8 mouse cellular contexts compared by ENCODE assay signal in the genomic region with DNA sequence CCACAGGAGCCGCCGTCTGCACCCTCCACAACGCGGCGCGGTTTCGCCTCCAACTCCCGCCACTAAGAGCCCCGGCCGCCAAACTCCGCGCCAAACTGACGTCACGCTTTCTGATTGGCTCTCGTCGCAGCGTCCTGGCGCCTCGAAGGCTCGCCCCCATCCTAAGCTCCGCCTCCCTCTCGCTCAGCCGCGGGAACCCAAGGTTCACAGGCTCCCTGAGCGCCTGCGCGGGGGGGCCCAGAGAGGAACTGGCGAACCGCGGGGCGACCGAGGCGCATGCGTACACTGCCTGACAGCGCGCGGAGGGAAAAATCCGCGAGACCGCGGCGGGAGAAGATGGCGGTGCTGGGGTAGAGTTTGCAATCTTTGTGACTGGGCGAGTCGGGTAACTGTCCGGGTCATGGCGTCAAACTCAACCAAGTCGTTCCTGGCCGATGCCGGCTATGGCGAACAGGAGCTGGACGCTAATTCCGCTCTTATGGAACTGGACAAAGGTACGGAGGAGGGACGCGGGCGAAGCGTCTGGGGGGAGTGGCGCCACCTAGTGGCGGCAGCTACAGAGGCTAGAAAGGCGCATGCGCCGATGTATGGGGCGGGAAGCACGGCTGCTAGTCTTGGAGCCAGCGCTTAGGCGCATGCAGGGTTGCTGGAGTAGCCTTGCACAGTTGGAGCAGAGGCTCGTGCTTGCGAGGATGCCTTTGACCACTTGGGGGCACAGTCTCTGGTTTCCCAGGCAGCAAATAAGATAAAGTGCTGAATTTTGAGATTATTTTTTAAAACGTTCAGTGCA. TPM values are rescaled to one million over a fixed set of nuclear protein-coding genes. Genes with fewer than 3 reads are reported as not detected.
DNase-seq lines count a peak whose midpoint lies in the region; ATAC-seq and TF ChIP-seq lines count a peak whose summit lies in the region.

A gene (minus strand): TSS at position 87 of the 790 bp plus-strand sequence.
A gene (plus strand): TSS at position 179 of the 790 bp plus-strand sequence.

- H3K4me3 ChIP-seq in MEL (ENCODE audit: control insufficient read depth in 1 of 2, insufficient read depth in 1 of 2, low read depth in 2 of 2, low read length in 2 of 2), result peak within 1 kb of the TSS; percentile 89 to 94
- peak within 1 kb of the TSS; percentile 67 for H3K4me3 ChIP-seq in cerebellum, adult 2 months (replicated peaks; ENCODE audit: insufficient read depth, low read depth, low read length)
- peak within 1 kb of the TSS; percentile 69 for H3K4me3 ChIP-seq in forebrain, postnatal 0 days (ENCODE audit: low read depth, low read length)
- peak within 1 kb of the TSS; percentile 78 for H3K4me3 ChIP-seq in lung, embryonic 15.5 days

- no peaks in the 10 kb centered on the region for H3K9me3 ChIP-seq in MEL (replicated peaks; ENCODE audit: insufficient read depth, low read length)
- no peaks in the 10 kb centered on the region for H3K9me3 ChIP-seq in forebrain, postnatal 0 days (ENCODE audit: low read length)
- no peaks in the 10 kb centered on the region for H3K9me3 ChIP-seq in lung, embryonic 15.5 days

- TF ChIP-seq EP300 in MEL (IDR thresholded peaks at IDR 0.05; ENCODE audit: low read depth in 1 of 2, low read length in 2 of 2), result 0 out of 4 replicates have a peak, but pooled peaks of 1 of the 2 experiments have one; percentile 41

- H3K36me3 ChIP-seq in MEL (ENCODE audit: control insufficient read depth in 1 of 2, insufficient read depth in 2 of 2, low read length in 2 of 2), result peaks cover 0 to 37% of the 10 kb centered on the region in 2 experiments; a peak in 3 of 4 replicates
- H3K36me3 ChIP-seq in forebrain, postnatal 0 days (ENCODE audit: insufficient read depth), result no peaks in the 10 kb centered on the region
- peaks cover 6% of the 10 kb centered on the region; the same call in 1 of the 2 replicates for H3K36me3 ChIP-seq in lung, embryonic 15.5 days

- H3K9ac ChIP-seq in MEL (ENCODE audit: control insufficient read depth, low read depth, low read length, poor library complexity, severe bottlenecking), result peak within 1 kb of the TSS; percentile 96
- peak within 1 kb of the TSS; percentile 63 for H3K9ac ChIP-seq in forebrain, postnatal 0 days
- peak within 1 kb of the TSS; percentile 67 for H3K9ac ChIP-seq in lung, embryonic 15.5 days

- peaks cover 79% of the 10 kb centered on the region for H3K79me2 ChIP-seq in MEL (ENCODE audit: control insufficient read depth, insufficient read depth, low read length, poor library complexity)

- under 1% methylated on average over 70 of the region's 70 CpGs for WGBS in cerebellum, adult 2 months
- WGBS in forebrain, postnatal 0 days, result under 1% methylated on average over 70 of the region's 70 CpGs
- WGBS in lung, embryonic 15.5 days, result under 1% methylated on average over 70 of the region's 70 CpGs

- peak within 1 kb of the TSS; percentile 97 for H3K27ac ChIP-seq in MEL (ENCODE audit: control insufficient read depth, low read depth, low read length)
- H3K27ac ChIP-seq in cerebellum, adult 2 months (ENCODE audit: insufficient read depth, low read length), result peak within 1 kb of the TSS; percentile 58
- H3K27ac ChIP-seq in forebrain, postnatal 0 days (ENCODE audit: low read depth, low read length), result peak within 1 kb of the TSS; percentile 94
- H3K27ac ChIP-seq in lung, embryonic 15.5 days, result peak within 1 kb of the TSS; percentile 93

- peak; percentile 55 to 92; a peak in 3 of 4 replicates for TF ChIP-seq POLR2A in MEL (IDR thresholded peaks at IDR 0.05; ENCODE audit: control insufficient read depth in 1 of 2, insufficient read depth in 1 of 2, low read depth in 1 of 2, low read length in 2 of 2, poor library complexity in 1 of 2)
- peak; percentile 94 for TF ChIP-seq POLR2A in cerebellum, adult 2 months (IDR thresholded peaks at IDR 0.05; ENCODE audit: borderline replicate concordance, insufficient read depth, low read length)

- peak; percentile 28 for TF ChIP-seq RAD21 in MEL (IDR thresholded peaks at IDR 0.05; ENCODE audit: low read depth, low read length)

- H3K4me2 ChIP-seq in forebrain, postnatal 0 days (ENCODE audit: low read depth), result peak within 1 kb of the TSS; percentile 77
- H3K4me2 ChIP-seq in lung, embryonic 15.5 days, result peak within 1 kb of the TSS; percentile 69

- ATAC-seq in forebrain, postnatal 0 days, result peak; percentile 98
- ATAC-seq in lung, embryonic 15.5 days (ENCODE audit: borderline replicate concordance, extremely low read depth, low FRiP score, low TSS enrichment), result peak; percentile 99

- peaks cover 0 to 18% of the 10 kb centered on the region in 2 experiments for H3K4me1 ChIP-seq in MEL (ENCODE audit: control insufficient read depth in 1 of 2, insufficient read depth in 2 of 2, low read length in 2 of 2)
- peaks cover 11% of the 10 kb centered on the region for H3K4me1 ChIP-seq in cerebellum, adult 2 months (ENCODE audit: control insufficient read depth, insufficient read depth, low read length)
- peaks cover 15% of the 10 kb centered on the region for H3K4me1 ChIP-seq in forebrain, postnatal 0 days (ENCODE audit: insufficient read depth)
- H3K4me1 ChIP-seq in lung, embryonic 15.5 days, result peaks cover 30% of the 10 kb centered on the region

- DNase-seq in MEL (ENCODE audit: low read depth, low spot score), result peak; percentile 99
- DNase-seq in cerebellum, adult 2 months, result peak; percentile 99
- peak; percentile 100 for DNase-seq in forebrain, postnatal 0 days
- DNase-seq in heart, postnatal 4 days, result peak; percentile 100
- DNase-seq in layer of hippocampus, adult 8-10 months (ENCODE audit: low spot score in 2 of 2), result peak; percentile 98 to 99
- peak; percentile 99 for DNase-seq in ovary, adult 18-20 months (ENCODE audit: low spot score)
- DNase-seq in thymus, postnatal 0 days (ENCODE audit: low spot score), result peak; percentile 100

- H3K27me3 ChIP-seq in MEL (ENCODE audit: control insufficient read depth in 1 of 2, insufficient read depth in 2 of 2, low read length in 2 of 2), result no peaks in the 10 kb centered on the region
- H3K27me3 ChIP-seq in cerebellum, adult 2 months (ENCODE audit: control insufficient read depth, insufficient read depth, low read length), result no peaks in the 10 kb centered on the region
- H3K27me3 ChIP-seq in forebrain, postnatal 0 days (ENCODE audit: insufficient read depth, low read length), result no peaks in the 10 kb centered on the region
- H3K27me3 ChIP-seq in lung, embryonic 15.5 days, result no peaks in the 10 kb centered on the region

- peak; percentile 84 to 92 (median 87) for TF ChIP-seq CTCF in MEL (IDR thresholded peaks at IDR 0.05 in 2 of 3, conservative IDR thresholded peaks at IDR 0.05 in 1 of 3; ENCODE audit: control insufficient read depth in 1 of 3, insufficient read depth in 1 of 3, low read depth in 2 of 3, low read length in 3 of 3, poor library complexity in 1 of 3, severe bottlenecking in 1 of 3)
- TF ChIP-seq CTCF in cerebellum, adult 2 months (IDR thresholded peaks at IDR 0.05; ENCODE audit: borderline replicate concordance, insufficient read depth, low read depth, low read length), result peak; percentile 90
- TF ChIP-seq CTCF in forebrain, postnatal 0 days (IDR thresholded peaks at IDR 0.05; ENCODE audit: low read depth), result peak; percentile 100

TF ChIP-seq in MEL, 35 proteins besides CTCF, POLR2A, EP300 and RAD21 (continues in another document):
- TF ChIP-seq KAT2A (conservative IDR thresholded peaks at IDR 0.05; ENCODE audit: low read depth, low read length) (peak; percentile 46), GABPA (IDR thresholded peaks at IDR 0.05; ENCODE audit: low read depth, low read length) (no peak), NRF1 (IDR thresholded peaks at IDR 0.05; ENCODE audit: insufficient read depth, low read depth, low read length, poor library complexity, severe bottlenecking) (peak; percentile 89), JUND (IDR thresholded peaks at IDR 0.05; ENCODE audit: low read depth, low read length) (peak; percentile 51; the same call in 1 of the 2 replicates), MEF2A (IDR thresholded peaks at IDR 0.05; ENCODE audit: extremely low read depth, insufficient replicate concordance, low read depth, low read length, poor library complexity, severe bottlenecking) (0 out of 2 replicates have a peak, but pooled peaks have one; percentile 9), GATA1 (IDR thresholded peaks at IDR 0.05; ENCODE audit: low read depth, low read length) (peak; percentile 75), MYC (IDR thresholded peaks at IDR 0.05; ENCODE audit: low read depth, low read length) (peak; percentile 98), MYB (IDR thresholded peaks at IDR 0.05; ENCODE audit: low read depth, low read length) (peak; percentile 45; the same call in 1 of the 2 replicates), USF2 (IDR thresholded peaks at IDR 0.05; ENCODE audit: borderline replicate concordance in 1 of 2, insufficient read depth in 1 of 2, low read depth in 1 of 2, low read length in 2 of 2) (no peak), BHLHE40 (IDR thresholded peaks at IDR 0.05; ENCODE audit: borderline replicate concordance, low read depth, low read length) (peak; percentile 65; the same call in 1 of the 2 replicates), RCOR1 (IDR thresholded peaks at IDR 0.05; ENCODE audit: low read depth, low read length) (no peak)

RNA-seq across cellular contexts. Expression of the first gene that starts in this region (rescaled TPM):
- 37.2 and 42.3 TPM in 2 replicates for total RNA-seq in MEL (2012; rRNA removed)
- polyA plus RNA-seq in MEL (2012; ENCODE audit: insufficient read depth in 1 of 2, insufficient read length in 2 of 2, low read depth in 1 of 2, low replicate concordance in 2 of 2, missing spikeins in 1 of 2), result 10 to 100 TPM; 53.5 to 64.6 TPM
- 0.14 and 0.16 TPM in 2 replicates for polyA plus RNA-seq in cerebellum, adult 2 months (2012; rRNA removed)
- total RNA-seq in forebrain, postnatal 0 days (2014; rRNA removed), result 3.2 and 5.8 TPM in 2 replicates
- 2.8 and 4.5 TPM in 2 replicates for polyA plus RNA-seq in forebrain, postnatal 0 days (2015; fragmentation: Nextera tagmentation; extraction: Ambion mirVana)
- total RNA-seq in heart, postnatal 4 days (2021), result 10 to 100 TPM; 19.7 to 20.3 TPM
- total RNA-seq in layer of hippocampus, adult 8-10 months (2022), result under 1 TPM; 0.55 to 0.96 (median 0.75) TPM
- 57.8 and 59.6 TPM in 2 replicates for polyA plus RNA-seq in lung, embryonic 15.5 days (2015; fragmentation: Nextera tagmentation; extraction: Ambion mirVana)
- polyA plus RNA-seq in thymus, postnatal 0 days (2015; fragmentation: Nextera tagmentation; extraction: Ambion mirVana), result 36.8 and 38.8 TPM in 2 replicates

RNA-seq across cellular contexts. Expression of the second gene that starts in this region (rescaled TPM):
- 44.2 and 47.2 TPM in 2 replicates for total RNA-seq in MEL (2012; rRNA removed)
- polyA plus RNA-seq in MEL (2012; ENCODE audit: insufficient read depth in 1 of 2, insufficient read length in 2 of 2, low read depth in 1 of 2, low replicate concordance in 2 of 2, missing spikeins in 1 of 2), result 10 to 100 TPM; 83.5 to 84.5 TPM
- 34.5 and 38.5 TPM in 2 replicates for polyA plus RNA-seq in cerebellum, adult 2 months (2012; rRNA removed)
- total RNA-seq in forebrain, postnatal 0 days (2014; rRNA removed), result 29.8 and 47.8 TPM in 2 replicates
- 21.6 and 27.9 TPM in 2 replicates for polyA plus RNA-seq in forebrain, postnatal 0 days (2015; fragmentation: Nextera tagmentation; extraction: Ambion mirVana)
- total RNA-seq in heart, postnatal 4 days (2021), result 10 to 100 TPM; 34.7 to 38.0 TPM
- total RNA-seq in layer of hippocampus, adult 8-10 months (2022), result 10 to 100 TPM; 24.2 to 27.6 (median 25.9) TPM
- 56.3 TPM in 2 replicates for polyA plus RNA-seq in lung, embryonic 15.5 days (2015; fragmentation: Nextera tagmentation; extraction: Ambion mirVana)
- polyA plus RNA-seq in thymus, postnatal 0 days (2015; fragmentation: Nextera tagmentation; extraction: Ambion mirVana), result 43.6 and 45.2 TPM in 2 replicates

Comparison
In these comparisons a context has a peak if more than half of its experiments do, and no peak if none do; other contexts are left out.
1. Peak in every context shown above with its lines: DNase-seq, ATAC-seq, H3K4me3 ChIP-seq and H3K27ac ChIP-seq.